Mouse (Mus musculus): Measurements from ENCODE around the gene Gcnt7.
A peak's percentile ranks its signal among the peaks of the same experiment; 100 is the strongest.

Gene Gcnt7

DNA sequence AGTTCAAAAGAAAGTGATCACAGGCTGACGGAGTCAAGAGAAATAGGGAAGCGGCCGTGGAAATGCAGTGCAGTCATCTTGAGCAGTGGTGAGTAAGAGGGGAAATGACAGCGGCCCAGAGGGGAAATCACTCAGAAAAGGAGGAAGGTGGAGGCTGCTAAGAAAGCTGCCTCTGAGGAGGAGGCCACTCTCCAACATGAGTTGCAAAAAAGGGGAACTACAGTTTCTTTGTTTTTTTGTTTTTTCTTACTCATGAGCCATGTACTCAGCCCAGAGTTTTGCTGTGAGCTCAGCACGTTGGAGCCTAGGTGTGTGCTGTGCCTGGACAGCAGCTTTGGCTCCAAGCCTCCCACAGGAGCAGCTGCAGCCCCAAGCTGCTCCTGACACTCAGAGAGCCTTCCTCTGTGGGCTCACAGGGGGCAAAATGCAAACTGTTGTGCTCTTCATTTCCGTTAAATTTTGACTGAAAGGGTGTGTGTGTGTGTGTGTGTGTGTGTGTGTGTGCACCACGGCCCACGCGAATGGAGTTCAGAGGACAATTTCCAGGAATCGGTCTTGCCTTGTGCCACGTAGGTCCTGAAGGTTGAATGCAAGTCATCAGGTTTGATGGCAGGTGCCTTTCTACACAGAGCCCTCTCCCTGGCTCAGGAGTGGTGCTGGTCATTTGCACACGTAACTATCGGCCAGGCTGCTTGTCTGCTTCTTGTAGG is 57.1 kb downstream of the Gcnt7 start:
- peak; percentile 68 for DNase-seq
